Mouse (Mus musculus) lung, postnatal 10 days (tissue): Measurements from ENCODE around the gene Fam213b.

Source experiments
- DNase-seq: peaks from one replicate; pipeline ENCODE4 v3.0.0; 2021

Gene Fam213b

GRCm38 (mm10) chr4:154873186-154873585 is 25.7 kb downstream of the Fam213b start:
- DNase-seq = no peak

GRCm38 (mm10) chr4:154871757-154872251 is 27.1 kb downstream of the Fam213b start:
- DNase-seq = no peak

- no peak for DNase-seq
These were observed 28.2 kb downstream of the Fam213b start for GRCm38 (mm10) chr4:154870721-154871120.

- DNase-seq = no peak
These were observed 29.5 kb downstream of the Fam213b start, which contains the start of gene Mmel1 for GRCm38 (mm10) chr4:154869440-154869839. Gene Mmel1, plus strand, starts transcription at chr4:154869585.

GRCm38 (mm10) chr4:154867257-154867656 is 31.7 kb downstream of the Fam213b start:
- DNase-seq = no peak

- no peak for DNase-seq
These were observed 32.5 kb downstream of the Fam213b start for GRCm38 (mm10) chr4:154866391-154866790.

- DNase-seq = peak; percentile 32
These were observed 33.8 kb downstream of the Fam213b start for GRCm38 (mm10) chr4:154864961-154865760.

- DNase-seq = peak; percentile 96
These were observed 34.6 kb downstream of the Fam213b start for GRCm38 (mm10) chr4:154864271-154864771.

- no peak for DNase-seq
These were observed 35.4 kb downstream of the Fam213b start for GRCm38 (mm10) chr4:154863436-154863935.

- DNase-seq = no peak
These were observed 37.0 kb downstream of the Fam213b start for GRCm38 (mm10) chr4:154861967-154862366.

GRCm38 (mm10) chr4:154858601-154859000 is 40.3 kb downstream of the Fam213b start:
- no peak for DNase-seq

GRCm38 (mm10) chr4:154857366-154858240 is 41.3 kb downstream of the Fam213b start:
- no peak for DNase-seq

GRCm38 (mm10) chr4:154856882-154857281 is 42.1 kb downstream of the Fam213b start:
- no peak for DNase-seq

- no peak for DNase-seq
These were observed 42.5 kb downstream of the Fam213b start for GRCm38 (mm10) chr4:154856480-154856837.

GRCm38 (mm10) chr4:154855721-154856479 is 43.0 kb downstream of the Fam213b start:
- DNase-seq = peak; percentile 83

- no peak for DNase-seq
These were observed 44.1 kb downstream of the Fam213b start for GRCm38 (mm10) chr4:154854676-154855345.

GRCm38 (mm10) chr4:154853881-154854280 is 45.1 kb downstream of the Fam213b start:
- DNase-seq = no peak

- no peak for DNase-seq
These were observed 46.2 kb downstream of the Fam213b start for GRCm38 (mm10) chr4:154852696-154853095.
